14 mouse cellular contexts compared by ENCODE assay signal in the genomic region with DNA sequence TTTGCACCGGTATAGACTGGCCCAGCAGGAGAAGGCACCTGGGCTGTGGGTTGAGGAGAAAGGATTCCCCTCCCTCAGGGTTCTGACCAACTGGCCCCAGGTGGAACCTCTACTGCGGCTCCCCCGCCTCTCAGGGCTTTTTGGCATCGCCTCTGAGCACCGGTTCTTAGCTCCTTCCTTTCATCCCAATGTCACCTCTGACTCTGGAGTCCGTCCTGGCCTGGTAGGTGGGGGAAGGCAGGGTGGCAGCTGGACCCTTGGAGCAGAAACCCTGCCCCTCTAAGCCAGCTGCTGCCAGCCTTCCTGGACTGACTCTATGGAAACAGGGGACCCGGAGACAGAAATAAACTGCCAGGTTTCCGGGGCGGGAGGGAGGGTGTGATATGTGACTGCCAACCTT. TPM values are rescaled to one million over a fixed set of nuclear protein-coding genes. Genes with fewer than 3 reads are reported as not detected.
DNase-seq lines count a peak whose midpoint lies in the region; ATAC-seq and TF ChIP-seq lines count a peak whose summit lies in the region.
"Had no signal": no experiment of that assay in that cellular context is flagged by ENCODE, and none has a peak within 500 bp of the region (broad histone marks: within the 10 kb centered on the region; RNA-seq: fewer than 3 reads in every experiment).

No protein-coding gene starts in this region.

- WGBS in forebrain, embryonic 10.5 days, result 33% methylated on average over 9 of the region's 9 CpGs
- WGBS in forebrain, postnatal 0 days, result 31% methylated on average over 9 of the region's 9 CpGs
- 30% methylated on average over 9 of the region's 9 CpGs for WGBS in kidney, embryonic 15.5 days
- 31% methylated on average over 9 of the region's 9 CpGs for WGBS in embryonic facial prominence, embryonic 10.5 days
- WGBS in hindbrain, embryonic 16.5 days, result 29% methylated on average over 9 of the region's 9 CpGs

- peaks cover 5% of the 10 kb centered on the region for H3K36me3 ChIP-seq in forebrain, embryonic 10.5 days (replicated peaks)
- no peaks in the 10 kb centered on the region; the same call in 1 of the 2 replicates for H3K36me3 ChIP-seq in forebrain, postnatal 0 days (ENCODE audit: insufficient read depth)
- H3K36me3 ChIP-seq in kidney, embryonic 15.5 days, result no peaks in the 10 kb centered on the region
- peaks cover 32% of the 10 kb centered on the region for H3K36me3 ChIP-seq in embryonic facial prominence, embryonic 10.5 days (replicated peaks)
- H3K36me3 ChIP-seq in hindbrain, embryonic 16.5 days (ENCODE audit: control insufficient read depth, insufficient read depth, low read length), result no peaks in the 10 kb centered on the region
- H3K36me3 ChIP-seq: forebrain, embryonic 15.5 days; midbrain, embryonic 13.5 days had no signal

- H3K27ac ChIP-seq in forebrain, embryonic 10.5 days, result no peak overlapping the region
- no peak overlapping the region for H3K27ac ChIP-seq in forebrain, postnatal 0 days (ENCODE audit: low read depth, low read length)
- no peak overlapping the region for H3K27ac ChIP-seq in kidney, embryonic 15.5 days
- H3K27ac ChIP-seq in embryonic facial prominence, embryonic 10.5 days (replicated peaks), result 0 out of 2 replicates have a peak overlapping the region, but pooled peaks have one; percentile 31
- no peak overlapping the region for H3K27ac ChIP-seq in hindbrain, embryonic 16.5 days (ENCODE audit: low read depth, low read length)
- H3K27ac ChIP-seq: forebrain, embryonic 15.5 days; midbrain, embryonic 13.5 days had no signal

- ATAC-seq in forebrain, postnatal 0 days, result no peak
- no peak for ATAC-seq in kidney, embryonic 15.5 days (replicated peaks; ENCODE audit: low FRiP score)
- ATAC-seq in hindbrain, embryonic 16.5 days, result 0 out of 2 replicates have a peak, but pooled peaks have one; percentile 24
- ATAC-seq in CD4-positive, CD25-positive, alpha-beta regulatory T cell, adult 4 months, result no peak
- ATAC-seq: forebrain, embryonic 15.5 days; midbrain, embryonic 13.5 days had no signal

- DNase-seq in forebrain, embryonic 10.5 days (ENCODE audit: extremely low spot score, low spot score), result no peak
- DNase-seq in forebrain, postnatal 0 days, result no peak
- DNase-seq in kidney, adult 9 months, result no peak
- DNase-seq in embryonic facial prominence, embryonic 10.5 days (ENCODE audit: low spot score), result no peak
- no peak for DNase-seq in spleen, postnatal 4 days (ENCODE audit: low spot score in 2 of 2)
- DNase-seq: adrenal gland, adult 2 months; B cell, adult 2 months; lung, adult 18-20 months; thymus, adult 18-20 months had no signal

- H3K4me3 ChIP-seq in forebrain, embryonic 10.5 days, result peak overlapping the region; percentile 4; the same call in 1 of the 2 replicates
- H3K4me3 ChIP-seq in forebrain, postnatal 0 days (ENCODE audit: low read depth, low read length), result no peak overlapping the region
- no peak overlapping the region for H3K4me3 ChIP-seq in kidney, embryonic 15.5 days (replicated peaks)
- peak overlapping the region; percentile 78 for H3K4me3 ChIP-seq in embryonic facial prominence, embryonic 10.5 days
- no peak overlapping the region for H3K4me3 ChIP-seq in hindbrain, embryonic 16.5 days (ENCODE audit: low read length)

- H3K4me1 ChIP-seq in forebrain, embryonic 10.5 days, result peaks cover 69% of the 10 kb centered on the region
- peaks cover 14% of the 10 kb centered on the region for H3K4me1 ChIP-seq in forebrain, postnatal 0 days (ENCODE audit: insufficient read depth)
- peaks cover 81% of the 10 kb centered on the region for H3K4me1 ChIP-seq in kidney, embryonic 15.5 days
- H3K4me1 ChIP-seq in embryonic facial prominence, embryonic 10.5 days, result peaks cover 72% of the 10 kb centered on the region
- peaks cover 57% of the 10 kb centered on the region for H3K4me1 ChIP-seq in hindbrain, embryonic 16.5 days (ENCODE audit: control insufficient read depth, insufficient read depth, low read depth, low read length)

- no peak overlapping the region for H3K4me2 ChIP-seq in forebrain, postnatal 0 days (ENCODE audit: low read depth)
- H3K4me2 ChIP-seq in kidney, embryonic 15.5 days, result peak overlapping the region; percentile 99
- peak overlapping the region; percentile 6; the same call in 1 of the 2 replicates for H3K4me2 ChIP-seq in hindbrain, embryonic 16.5 days (ENCODE audit: low read length)

- H3K9me3 ChIP-seq in forebrain, embryonic 10.5 days, result no peaks in the 10 kb centered on the region
- no peaks in the 10 kb centered on the region for H3K9me3 ChIP-seq in forebrain, postnatal 0 days (ENCODE audit: low read length)
- H3K9me3 ChIP-seq in kidney, embryonic 15.5 days (replicated peaks), result no peaks in the 10 kb centered on the region
- H3K9me3 ChIP-seq in embryonic facial prominence, embryonic 10.5 days, result no peaks in the 10 kb centered on the region
- H3K9me3 ChIP-seq in hindbrain, embryonic 16.5 days (ENCODE audit: control insufficient read depth, low read length), result no peaks in the 10 kb centered on the region
- H3K9me3 ChIP-seq: forebrain, embryonic 15.5 days; midbrain, embryonic 13.5 days had no signal

- no peak for TF ChIP-seq CTCF in forebrain, postnatal 0 days (IDR thresholded peaks at IDR 0.05; ENCODE audit: low read depth)

- H3K27me3 ChIP-seq in forebrain, embryonic 10.5 days (ENCODE audit: poor library complexity, severe bottlenecking), result peaks cover 73% of the 10 kb centered on the region
- H3K27me3 ChIP-seq in forebrain, postnatal 0 days (ENCODE audit: insufficient read depth, low read length), result no peaks in the 10 kb centered on the region
- H3K27me3 ChIP-seq in kidney, embryonic 15.5 days, result no peaks in the 10 kb centered on the region
- peaks cover 36% of the 10 kb centered on the region for H3K27me3 ChIP-seq in embryonic facial prominence, embryonic 10.5 days (replicated peaks; ENCODE audit: low read depth, poor library complexity, severe bottlenecking)
- H3K27me3 ChIP-seq in hindbrain, embryonic 16.5 days (replicated peaks; ENCODE audit: control insufficient read depth, insufficient read depth, low read length), result no peaks in the 10 kb centered on the region

- H3K9ac ChIP-seq in forebrain, postnatal 0 days, result no peak overlapping the region
- no peak overlapping the region for H3K9ac ChIP-seq in kidney, embryonic 15.5 days
- 0 out of 2 replicates have a peak overlapping the region, but pooled peaks have one; percentile 26 for H3K9ac ChIP-seq in hindbrain, embryonic 16.5 days (ENCODE audit: low read depth, low read length)
- H3K9ac ChIP-seq: forebrain, embryonic 15.5 days had no signal

RNA-seq across cellular contexts. Expression of a gene that starts 26.2 kb away (rescaled TPM):
- 5.8 and 7.4 TPM in 2 replicates for polyA plus RNA-seq in forebrain, embryonic 10.5 days (2016; fragmentation: Nextera tagmentation; extraction: Ambion mirVana)
- total RNA-seq in forebrain, postnatal 0 days (2014; rRNA removed), result 56.7 and 82.4 TPM in 2 replicates
- polyA plus RNA-seq in forebrain, postnatal 0 days (2015; fragmentation: Nextera tagmentation; extraction: Ambion mirVana), result 7.6 and 8.4 TPM in 2 replicates
- 7.4 and 10.1 TPM in 2 replicates for polyA plus RNA-seq in kidney, embryonic 15.5 days (2015; fragmentation: Nextera tagmentation; extraction: Ambion mirVana)
- polyA plus RNA-seq in embryonic facial prominence, embryonic 10.5 days (2016; fragmentation: Nextera tagmentation; extraction: Ambion mirVana), result 11.5 and 11.6 TPM in 2 replicates
- 10.4 and 11.6 TPM in 2 replicates for polyA plus RNA-seq in hindbrain, embryonic 16.5 days (2015; fragmentation: Nextera tagmentation; extraction: Ambion mirVana)
- polyA plus RNA-seq in CD4-positive, CD25-positive, alpha-beta regulatory T cell, adult 4 months (2017; shearing (Covaris generic)), result 1 to 10 TPM; 2.6 to 3.7 TPM

Comparison
In these comparisons a context has a peak if more than half of its experiments do, and no peak if none do; other contexts are left out.
1. H3K4me3 ChIP-seq: peak in forebrain, embryonic 10.5 days (single experiment) and embryonic facial prominence, embryonic 10.5 days (single experiment); none in forebrain, postnatal 0 days (single experiment), kidney, embryonic 15.5 days (single experiment) and hindbrain, embryonic 16.5 days (single experiment).